Mouse (Mus musculus) testis, adult 2 months (tissue): ENCODE data around the gene Prdm1.

ENCODE experiments used
- CTCF ChIP-seq: fragments of 200-500 bp; IDR thresholded peaks from 2 replicates; pipeline ENCODE4 v1.5.1; 2012; ENCODE audit warnings: low read depth, mild to moderate bottlenecking, inconsistent platforms, low read length, moderate library complexity; ENCODE audit not compliant: control insufficient read depth, insufficient read depth, insufficient replicate concordance
- POLR2A ChIP-seq: fragments of 200-500 bp; IDR thresholded peaks from 2 replicates; pipeline ENCODE4 v1.6.1; 2012; ENCODE audit warnings: low read depth, mild to moderate bottlenecking, inconsistent platforms, low read length, moderate library complexity; ENCODE audit not compliant: control insufficient read depth

DNA sequence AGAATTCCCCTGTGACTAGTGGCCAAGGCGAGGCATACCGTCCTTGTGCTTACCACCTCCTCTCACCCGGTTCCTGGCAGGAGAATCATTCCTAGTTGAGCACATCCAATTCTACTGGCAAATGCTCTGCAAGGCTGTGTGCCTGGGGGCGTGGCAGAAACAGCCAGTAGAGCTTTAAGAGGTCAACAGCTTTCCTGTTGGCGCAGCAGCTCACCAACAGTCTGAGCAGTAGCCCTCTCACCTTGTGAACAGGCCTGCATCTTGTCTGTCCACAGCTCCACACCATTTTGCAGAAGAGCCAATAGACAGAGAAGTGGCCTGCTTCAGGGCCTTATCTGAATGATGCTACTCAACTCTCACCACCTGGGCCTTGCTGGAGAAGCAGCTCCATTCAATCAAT lies 50.2 kb downstream of the Prdm1 start:
- TF ChIP-seq CTCF (no peak), POLR2A (no peak)
